Mouse (Mus musculus) MEL (cell line): ENCODE measurements around the gene Foxj2. TPM values are rescaled to one million over a fixed set of nuclear protein-coding genes. Genes with fewer than 3 reads are reported as not detected.

ENCODE experiments used
- DNase-seq: peaks from one replicate; pipeline ENCODE4 v3.0.0; 2011; ENCODE audit warnings: low read depth, low spot score
- H3K27ac ChIP-seq: 2 replicates; pipeline ENCODE4 v1.5.1; 2012; ENCODE audit warnings: low read depth, mild to moderate bottlenecking, control low read depth, low read length, moderate library complexity; ENCODE audit not compliant: control insufficient read depth
- H3K27me3 ChIP-seq, 2 experiments: fragments of 150-350 bp in 1 of 2; sonication (generic) in 1 of 2; 2 replicates each; pipeline ENCODE4 v1.6.1; 2012; ENCODE audit warnings: low read length in 2 of 2, mild to moderate bottlenecking in 2 of 2, improper control_type of control experiment in 1 of 2, moderate library complexity in 1 of 2; ENCODE audit not compliant: insufficient read depth in 2 of 2, control insufficient read depth in 1 of 2
- H3K36me3 ChIP-seq, 2 experiments: 2 replicates each; pipeline ENCODE4 v1.6.1; 2012 to 2014; ENCODE audit warnings: low read length in 2 of 2, improper control_type of control experiment in 1 of 2, inconsistent platforms in 1 of 2, mild to moderate bottlenecking in 1 of 2; ENCODE audit not compliant: insufficient read depth in 2 of 2, control insufficient read depth in 1 of 2
- H3K4me1 ChIP-seq, 2 experiments: fragments of 150-350 bp in 1 of 2; sonication (generic) in 1 of 2; 2 replicates each; pipeline ENCODE4 v1.6.1; 2012; ENCODE audit warnings: low read length in 2 of 2, improper control_type of control experiment in 1 of 2, mild to moderate bottlenecking in 1 of 2; ENCODE audit not compliant: insufficient read depth in 2 of 2, control insufficient read depth in 1 of 2
- H3K4me3 ChIP-seq, 2 experiments: fragments of 150-350 bp in 1 of 2; sonication (generic) in 1 of 2; 2 replicates each; pipeline ENCODE4 v1.5.1; 2012; ENCODE audit warnings: low read depth in 2 of 2, low read length in 2 of 2, mild to moderate bottlenecking in 2 of 2, moderate library complexity in 2 of 2, control low read depth in 1 of 2, improper control_type of control experiment in 1 of 2; ENCODE audit not compliant: control insufficient read depth in 1 of 2, insufficient read depth in 1 of 2
- H3K79me2 ChIP-seq: 2 replicates; pipeline ENCODE4 v1.6.1; 2012; ENCODE audit warnings: mild to moderate bottlenecking, low read length, moderate library complexity; ENCODE audit not compliant: control insufficient read depth, poor library complexity, insufficient read depth
- H3K9ac ChIP-seq: 2 replicates; pipeline ENCODE4 v1.6.1; 2012; ENCODE audit warnings: low read depth, mild to moderate bottlenecking, control low read depth, low read length, moderate library complexity; ENCODE audit not compliant: control insufficient read depth, poor library complexity, severe bottlenecking
- H3K9me3 ChIP-seq: fragments of 150-350 bp; sonication (generic); replicated peaks from 2 replicates; pipeline ENCODE4 v1.6.1; 2012; ENCODE audit warnings: mild to moderate bottlenecking, low read length, improper control_type of control experiment, moderate library complexity; ENCODE audit not compliant: insufficient read depth
- CHD1 ChIP-seq: IDR thresholded peaks from 2 replicates; pipeline ENCODE4 v1.6.1; 2012; ENCODE audit warnings: low read depth, mild to moderate bottlenecking, inconsistent platforms, low read length, improper control_type of control experiment
- CTCF ChIP-seq, 3 experiments: IDR thresholded peaks in 2 of 3; conservative IDR thresholded peaks in 1 of 3; 2 replicates each; pipeline ENCODE4 v1.5.1; 2011 to 2012; ENCODE audit warnings: low read length in 3 of 3, low read depth in 2 of 3, mild to moderate bottlenecking in 2 of 3, improper control_type of control experiment in 1 of 3, inconsistent platforms in 1 of 3, mixed read lengths in 1 of 3, moderate library complexity in 1 of 3; ENCODE audit not compliant: control insufficient read depth in 1 of 3, insufficient read depth in 1 of 3, poor library complexity in 1 of 3, severe bottlenecking in 1 of 3
- EP300 ChIP-seq, 2 experiments: IDR thresholded peaks; 2 replicates each; pipeline ENCODE4 v1.6.1; 2011; ENCODE audit warnings: improper control_type of control experiment in 2 of 2, low read length in 2 of 2, low read depth in 1 of 2, mild to moderate bottlenecking in 1 of 2
- GABPA ChIP-seq: IDR thresholded peaks from 2 replicates; pipeline ENCODE4 v1.6.1; 2012; ENCODE audit warnings: low read depth, mild to moderate bottlenecking, inconsistent platforms, low read length, improper control_type of control experiment, moderate library complexity
- JUND ChIP-seq: IDR thresholded peaks from 2 replicates; pipeline ENCODE4 v1.6.1; 2011; ENCODE audit warnings: low read depth, mild to moderate bottlenecking, improper control_type of control experiment, low read length
- KAT2A ChIP-seq: conservative IDR thresholded peaks from 2 replicates; pipeline ENCODE4 v1.6.1; 2012; ENCODE audit warnings: low read depth, low read length, improper control_type of control experiment, inconsistent platforms
- MAX ChIP-seq: IDR thresholded peaks from 2 replicates; pipeline ENCODE4 v1.6.1; 2011; ENCODE audit warnings: low read length, improper control_type of control experiment
- NRF1 ChIP-seq: IDR thresholded peaks from 2 replicates; pipeline ENCODE4 v1.6.1; 2014; ENCODE audit warnings: low read depth, mild to moderate bottlenecking, inconsistent platforms, low read length, improper control_type of control experiment, moderate library complexity; ENCODE audit not compliant: poor library complexity, insufficient read depth, severe bottlenecking
- POLR2AphosphoS5 ChIP-seq: IDR thresholded peaks from 2 replicates; pipeline ENCODE4 v1.6.1; 2012; ENCODE audit warnings: low read depth, borderline replicate concordance, mild to moderate bottlenecking, inconsistent platforms, low read length, moderate library complexity, mixed read lengths
- RAD21 ChIP-seq: IDR thresholded peaks from 2 replicates; pipeline ENCODE4 v1.6.1; 2011; ENCODE audit warnings: mild to moderate bottlenecking, low read depth, low read length, improper control_type of control experiment
- RCOR1 ChIP-seq: IDR thresholded peaks from 2 replicates; pipeline ENCODE4 v1.6.1; 2012; ENCODE audit warnings: low read depth, mild to moderate bottlenecking, inconsistent platforms, low read length, improper control_type of control experiment
- SIN3A ChIP-seq: IDR thresholded peaks from 2 replicates; pipeline ENCODE4 v1.6.1; 2012; ENCODE audit warnings: low read length, improper control_type of control experiment, inconsistent platforms
- UBTF ChIP-seq: IDR thresholded peaks from 2 replicates; pipeline ENCODE4 v1.6.1; 2012; ENCODE audit warnings: low read depth, mild to moderate bottlenecking, inconsistent platforms, low read length, improper control_type of control experiment, moderate library complexity, borderline replicate concordance; ENCODE audit not compliant: insufficient read depth
- ZMIZ1 ChIP-seq: IDR thresholded peaks from 2 replicates; pipeline ENCODE4 v1.6.1; 2012; ENCODE audit warnings: low read depth, mild to moderate bottlenecking, inconsistent platforms, low read length, improper control_type of control experiment, moderate library complexity
- polyA plus RNA-seq, 2 experiments: library from polyadenylated mRNA; stranded (reverse) in 1 of 2; unstranded in 1 of 2; fragments of >175 nt in 1 of 2; fragments of >200 nt in 1 of 2; gene quantifications; 2 replicates each; pipeline versions ENCODE4 v1.2.1 to v1.2.4; 2012; ENCODE audit warnings: low replicate concordance in 2 of 2, low read depth in 1 of 2; ENCODE audit not compliant: insufficient read length in 2 of 2, insufficient read depth in 1 of 2, missing spikeins in 1 of 2
- total RNA-seq: library from RNA; depleted of rRNA; stranded (reverse); fragments of 300-350 nt; gene quantifications from 2 replicates; pipeline ENCODE4 v1.2.3, GENCODE M21; 2012

Gene Foxj2
- total and polyA plus RNA-seq, 3 experiments: 2.2 to 8.6 TPM; not detected in 1

- Histone ChIP-seq H3K36me3 (no peaks in the 10 kb centered on the region; a peak in 2 of 4 replicates), H3K27ac (no peak overlapping the region), H3K27me3 (no peaks in the 10 kb centered on the region), H3K9ac (no peak overlapping the region), H3K4me3 (no peak overlapping the region), H3K4me1 (no peaks in the 10 kb centered on the region), H3K9me3 (no peaks in the 10 kb centered on the region), H3K79me2 (no peaks in the 10 kb centered on the region)
- no peak for DNase-seq
- TF ChIP-seq RAD21: no peak
- no peak for TF ChIP-seq KAT2A
- no peak for TF ChIP-seq RCOR1
- TF ChIP-seq GABPA: no peak
- TF ChIP-seq CHD1: no peak
- TF ChIP-seq CTCF (IDR thresholded peaks at IDR 0.05 in 2 of 3, conservative IDR thresholded peaks at IDR 0.05 in 1 of 3; ENCODE audit: control insufficient read depth in 1 of 3, insufficient read depth in 1 of 3, low read depth in 2 of 3, low read length in 3 of 3, poor library complexity in 1 of 3, severe bottlenecking in 1 of 3): no peak
- no peak for TF ChIP-seq MAX
Observed at GRCm38 (mm10) chr6:122843759-122844158, 24.0 kb downstream of the Foxj2 start.

DNA sequence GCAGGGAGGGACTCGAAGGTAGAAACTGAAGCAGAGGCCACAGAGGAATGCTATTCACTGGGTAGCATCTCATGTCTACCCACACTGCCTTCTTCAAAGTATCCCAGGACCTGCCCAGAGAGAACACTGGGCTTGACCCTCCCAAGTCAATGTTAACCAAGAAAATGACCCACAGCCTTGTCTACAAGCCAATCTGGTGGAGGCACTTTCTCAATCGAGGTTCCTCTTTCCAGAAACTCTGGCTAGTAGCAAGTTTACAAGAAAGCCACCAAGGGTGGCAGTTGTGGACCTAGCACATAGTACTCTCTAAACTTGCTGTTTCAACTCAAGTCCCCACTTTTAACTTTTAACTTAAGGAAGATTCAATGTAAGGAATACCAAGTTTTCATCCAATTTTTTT, 33.0 kb downstream of the Foxj2 start:
- no peaks in the 10 kb centered on the region for H3K27me3 ChIP-seq
- H3K9me3 ChIP-seq: no peaks in the 10 kb centered on the region
- no peak overlapping the region for H3K27ac ChIP-seq
- DNase-seq: peak; percentile 52
- TF ChIP-seq EP300 (IDR thresholded peaks at IDR 0.05; ENCODE audit: low read depth in 1 of 2, low read length in 2 of 2) (peak in 1 of 2 experiments; percentile 22; a peak in 1 of 4 replicates), NRF1 (no peak), UBTF (no peak), JUND (no peak), MAX (no peak)
- H3K4me1 ChIP-seq: peaks cover 0 to 15% of the 10 kb centered on the region in 2 experiments; a peak in 3 of 4 replicates
- peaks cover 0 to 17% of the 10 kb centered on the region in 2 experiments; a peak in 2 of 4 replicates for H3K36me3 ChIP-seq
- H3K9ac ChIP-seq: no peak overlapping the region
- H3K79me2 ChIP-seq: no peaks in the 10 kb centered on the region
- H3K4me3 ChIP-seq: no peak overlapping the region

DNA sequence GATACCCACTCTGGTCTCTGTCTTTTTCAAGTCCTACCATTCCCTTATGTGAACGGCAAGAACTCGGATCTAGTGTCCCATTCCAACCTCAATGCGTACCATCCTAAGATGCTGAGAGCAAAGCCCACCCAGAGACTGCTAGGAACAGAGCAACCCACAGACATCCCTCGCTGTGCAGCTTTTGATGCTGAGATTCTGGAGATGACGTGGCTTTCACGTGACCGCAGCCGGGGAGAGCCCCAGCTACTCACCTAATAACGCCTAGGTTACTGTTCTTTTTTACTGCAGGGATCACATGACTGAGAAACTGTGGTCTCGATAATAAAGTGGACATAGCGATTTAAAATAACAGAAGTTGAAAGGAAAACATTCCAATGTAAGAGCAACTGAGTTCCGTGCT, 34.8 kb downstream of the Foxj2 start:
- peaks cover 0 to 15% of the 10 kb centered on the region in 2 experiments; a peak in 3 of 4 replicates for H3K4me1 ChIP-seq
- no peak overlapping the region for H3K9ac ChIP-seq
- peaks cover 0 to 17% of the 10 kb centered on the region in 2 experiments; a peak in 2 of 4 replicates for H3K36me3 ChIP-seq
- no peaks in the 10 kb centered on the region for H3K9me3 ChIP-seq
- H3K4me3 ChIP-seq: no peak overlapping the region
- no peaks in the 10 kb centered on the region for H3K27me3 ChIP-seq
- DNase-seq: no peak
- TF ChIP-seq CHD1: no peak
- no peak for TF ChIP-seq SIN3A
- no peak for TF ChIP-seq ZMIZ1
- no peak for TF ChIP-seq POLR2AphosphoS5
- H3K79me2 ChIP-seq: no peaks in the 10 kb centered on the region
- no peak overlapping the region for H3K27ac ChIP-seq
